Mouse (Mus musculus) thymus, adult 18-20 months (tissue): ENCODE data around the gene Gclc.

ENCODE experiments used
- DNase-seq, 2 experiments: peaks; one replicate each; pipeline ENCODE4 v3.0.0; 2022; ENCODE audit warnings: mixed read lengths in 2 of 2

Gene Gclc

GRCm38 (mm10) chr9:77753853-77754727 is at the start of gene Gclc:
Gclc (plus strand) TSS chr9:77754535.
- DNase-seq, result peak; percentile 79 to 80

GRCm38 (mm10) chr9:77706515-77706914 is 47.8 kb upstream of the Gclc start:
- DNase-seq, result no peak

- no peak for DNase-seq
Observed at GRCm38 (mm10) chr9:77707433-77708139, 46.7 kb upstream of the Gclc start.

- DNase-seq, result no peak
Observed at GRCm38 (mm10) chr9:77708950-77709349, 45.4 kb upstream of the Gclc start.

- no peak for DNase-seq
Observed at GRCm38 (mm10) chr9:77711021-77711569, 43.2 kb upstream of the Gclc start.

- DNase-seq, result no peak
Observed at GRCm38 (mm10) chr9:77712816-77713215, 41.5 kb upstream of the Gclc start.

- DNase-seq, result no peak
Observed at GRCm38 (mm10) chr9:77713301-77713700, 41.0 kb upstream of the Gclc start.

GRCm38 (mm10) chr9:77715262-77715661 is 39.1 kb upstream of the Gclc start:
- DNase-seq, result no peak

- no peak for DNase-seq
Observed at GRCm38 (mm10) chr9:77716009-77716408, 38.3 kb upstream of the Gclc start.

GRCm38 (mm10) chr9:77717831-77718435 is 36.4 kb upstream of the Gclc start:
- DNase-seq, result no peak

- no peak for DNase-seq
Observed at GRCm38 (mm10) chr9:77718816-77719411, 35.4 kb upstream of the Gclc start.

- DNase-seq, result no peak
Observed at GRCm38 (mm10) chr9:77719675-77720074, 34.7 kb upstream of the Gclc start.

- DNase-seq, result no peak
Observed at GRCm38 (mm10) chr9:77722381-77722780, 32.0 kb upstream of the Gclc start.

- no peak for DNase-seq
Observed at GRCm38 (mm10) chr9:77724216-77724615, 30.1 kb upstream of the Gclc start.

GRCm38 (mm10) chr9:77725448-77725847 is 28.9 kb upstream of the Gclc start:
- no peak for DNase-seq

GRCm38 (mm10) chr9:77726018-77726684 is 28.2 kb upstream of the Gclc start:
- no peak for DNase-seq

- no peak for DNase-seq
Observed at GRCm38 (mm10) chr9:77727012-77727411, 27.3 kb upstream of the Gclc start.

GRCm38 (mm10) chr9:77732067-77732466 is 22.3 kb upstream of the Gclc start:
- no peak for DNase-seq

- no peak for DNase-seq
Observed at GRCm38 (mm10) chr9:77737298-77738041, 16.9 kb upstream of the Gclc start.

- no peak for DNase-seq
Observed at GRCm38 (mm10) chr9:77741452-77741851, 12.9 kb upstream of the Gclc start.

GRCm38 (mm10) chr9:77744798-77745197 is 9.5 kb upstream of the Gclc start:
- DNase-seq, result no peak

GRCm38 (mm10) chr9:77746315-77746714 is 8.0 kb upstream of the Gclc start:
- DNase-seq, result no peak
